Mouse (Mus musculus) kidney, postnatal 0 days (tissue): ENCODE measurements around the gene Nudcd2. TPM values are rescaled to one million over a fixed set of nuclear protein-coding genes. Genes with fewer than 3 reads are reported as not detected.
"Not testable (repeated sequence)": the region's sequence is repeated elsewhere in the genome, so short reads cannot be mapped to it uniquely, and the experiment has no call there.

Experiments
- ATAC-seq: fragments of 200-750 bp; cut with Nextera tagmentation; replicated peaks from 2 replicates; pipeline ENCODE4 v1.8.0; 2017; ENCODE audit warnings: low read depth, moderate number of reproducible peaks, moderate TSS enrichment, moderate library complexity; ENCODE audit not compliant: low FRiP score
- DNase-seq: peaks from one replicate; pipeline ENCODE4 v3.0.0-alpha.2; 2016; ENCODE audit warnings: low spot score
- H3K27ac ChIP-seq: fragments of 300-500 bp; sonication (generic); 2 replicates; pipeline ENCODE4 v1.5.1; 2014; ENCODE audit warnings: mild to moderate bottlenecking
- H3K27me3 ChIP-seq: fragments of 300-500 bp; sonication (generic); 2 replicates; pipeline ENCODE4 v1.6.1; 2014; ENCODE audit warnings: low read length, mixed read lengths; ENCODE audit not compliant: insufficient read depth
- H3K36me3 ChIP-seq: fragments of 300-500 bp; sonication (generic); 2 replicates; pipeline ENCODE4 v1.6.1; 2014; ENCODE audit warnings: low read length, mixed read lengths; ENCODE audit not compliant: insufficient read depth
- H3K4me1 ChIP-seq: fragments of 300-500 bp; sonication (generic); replicated peaks from 2 replicates; pipeline ENCODE4 v1.6.1; 2014; ENCODE audit warnings: antibody characterized with exemption, low read length, mixed read lengths; ENCODE audit not compliant: insufficient read depth
- H3K4me2 ChIP-seq: fragments of 300-500 bp; sonication (generic); 2 replicates; pipeline ENCODE4 v1.6.1; 2014; ENCODE audit warnings: mild to moderate bottlenecking, low read length, moderate library complexity, mixed read lengths
- H3K4me3 ChIP-seq: fragments of 300-500 bp; sonication (generic); replicated peaks from 2 replicates; pipeline ENCODE4 v1.5.1; 2014; ENCODE audit warnings: low read depth, low read length
- H3K9ac ChIP-seq: fragments of 300-500 bp; sonication (generic); 2 replicates; pipeline ENCODE4 v1.6.1; 2014; ENCODE audit warnings: low read depth, low read length
- H3K9me3 ChIP-seq: fragments of 300-500 bp; sonication (generic); replicated peaks from 2 replicates; pipeline ENCODE4 v1.6.1; 2016; ENCODE audit warnings: low read length, inconsistent platforms, mixed read lengths
- CTCF ChIP-seq: IDR thresholded peaks from 2 replicates; pipeline ENCODE4 v1.5.1; 2016; ENCODE audit warnings: antibody characterized with exemption, low read depth, mild to moderate bottlenecking, moderate library complexity
- WGBS: fragments of 180-500 bp; shearing (Covaris S2); extraction: QIAGEN DNeasy Blood & Tissue Kit; methylation state at CpG from one replicate; pipeline ENCODE4 v1.1.7; 2014; 5-methylcytosine and 5-hydroxymethylcytosine counted together
- polyA plus RNA-seq: library from polyadenylated mRNA; unstranded; fragments of >200 nt; fragmentation: Nextera tagmentation; extraction: Ambion mirVana; gene quantifications from 2 replicates; pipeline ENCODE4 v1.2.1, GENCODE M21; 2015

The Nudcd2 gene
- polyA plus RNA-seq, 1 experiment from 2014 or later, result 136 TPM

DNA sequence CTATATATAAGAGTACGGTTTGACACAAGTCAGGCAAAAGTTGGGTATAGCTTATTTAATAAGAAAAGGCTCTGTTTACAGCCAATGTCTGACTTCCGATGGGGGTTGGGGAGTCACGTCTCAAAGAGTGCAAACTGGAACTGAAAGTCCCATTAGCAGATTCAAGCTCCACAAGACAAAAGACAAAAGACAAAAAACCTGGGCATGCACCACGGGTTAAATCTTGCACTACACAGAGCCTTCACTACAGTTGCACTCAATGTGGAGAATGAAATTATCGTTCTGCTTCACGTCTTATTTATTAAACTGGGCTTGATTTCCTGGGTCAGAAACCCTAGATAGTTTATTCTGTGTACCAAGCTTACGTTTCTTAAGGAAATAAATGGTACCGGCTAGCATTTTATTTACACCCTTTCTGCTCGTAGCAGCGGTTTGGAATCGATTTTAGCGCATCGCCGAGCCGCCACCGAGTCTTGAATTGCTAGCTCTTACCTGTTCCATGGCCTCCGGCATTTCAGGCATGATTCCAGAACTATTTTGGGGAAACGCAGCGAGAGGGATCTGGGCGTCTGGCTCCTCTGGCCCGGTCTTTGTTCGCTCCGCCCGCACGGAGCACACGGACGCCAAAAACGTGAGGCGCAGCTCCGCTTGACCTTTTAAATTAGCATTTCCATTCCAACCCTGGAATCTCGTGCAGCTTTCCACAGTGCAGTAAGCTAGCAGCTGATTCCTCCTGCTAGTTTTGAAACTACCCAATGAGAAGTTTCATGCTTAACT is 39.0 kb upstream of the Nudcd2 start:
- peak overlapping the region; percentile 92 for H3K4me2 ChIP-seq
- H3K4me1 ChIP-seq, result peaks cover 9% of the 10 kb centered on the region; the same call in 1 of the 2 replicates
- H3K27ac ChIP-seq, result peak overlapping the region; percentile 93
- H3K9ac ChIP-seq, result peak overlapping the region; percentile 75
- ATAC-seq (peak; percentile 63), DNase-seq (peak; percentile 91)
- no peaks in the 10 kb centered on the region for H3K27me3 ChIP-seq
- no peaks in the 10 kb centered on the region for H3K9me3 ChIP-seq
- TF ChIP-seq CTCF, result no peak
- peak overlapping the region; percentile 94 for H3K4me3 ChIP-seq
- WGBS, result under 1% methylated on average over 31 of the region's 31 CpGs
- no peaks in the 10 kb centered on the region for H3K36me3 ChIP-seq

DNA sequence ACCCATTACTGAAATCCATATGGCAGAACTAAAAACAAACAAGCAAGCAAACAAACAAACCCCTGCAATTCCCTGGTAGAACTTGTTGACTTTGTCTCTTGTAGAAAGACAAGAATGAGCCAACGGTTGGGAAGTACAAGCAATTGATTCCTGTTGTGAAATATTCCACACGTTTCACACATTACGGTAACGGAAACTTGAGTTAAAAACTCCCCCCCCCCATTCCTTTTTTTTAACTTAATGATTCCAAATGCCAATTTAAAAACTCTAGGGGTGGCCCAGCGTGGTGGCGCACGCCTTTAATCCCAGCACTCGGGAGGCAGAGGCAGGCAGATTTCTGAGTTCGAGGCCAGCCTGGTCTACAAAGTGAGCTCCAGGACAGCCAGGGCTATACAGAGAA is 38.4 kb upstream of the Nudcd2 start, which contains the start of gene Mat2b:
Mat2b (minus strand) TSS at position 101 of the 400 bp plus-strand sequence.
- TF ChIP-seq CTCF, result no peak
- H3K27me3 ChIP-seq, result no peaks in the 10 kb centered on the region
- peak within 1 kb of the TSS; percentile 94 for H3K4me3 ChIP-seq
- H3K4me2 ChIP-seq, result peak within 1 kb of the TSS; percentile 92
- DNase-seq, result no peak
- peak within 1 kb of the TSS; percentile 75 for H3K9ac ChIP-seq
- no peak for ATAC-seq
- peaks cover 9% of the 10 kb centered on the region; the same call in 1 of the 2 replicates for H3K4me1 ChIP-seq
- no peaks in the 10 kb centered on the region for H3K9me3 ChIP-seq
- no peaks in the 10 kb centered on the region for H3K36me3 ChIP-seq
- peak within 1 kb of the TSS; percentile 93 for H3K27ac ChIP-seq
- 83% methylated on average over 9 of the region's 9 CpGs for WGBS

DNA sequence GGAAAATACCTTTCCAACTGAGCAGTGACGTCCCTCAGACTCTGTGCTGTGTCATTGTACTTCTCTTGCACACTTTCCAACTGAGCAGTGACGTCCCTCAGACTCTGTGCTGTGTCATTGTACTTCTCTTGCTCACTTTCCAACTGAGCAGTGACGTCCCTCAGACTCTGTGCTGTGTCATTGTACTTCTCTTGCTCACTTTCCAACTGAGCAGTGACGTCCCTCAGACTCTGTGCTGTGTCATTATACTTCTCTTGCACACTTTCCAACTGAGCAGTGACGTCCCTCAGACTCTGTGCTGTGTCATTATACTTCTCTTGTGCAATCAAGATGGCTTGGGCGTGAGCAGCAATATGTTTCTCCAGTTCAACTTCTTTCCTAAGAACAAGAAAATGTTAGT is 23.6 kb upstream of the Nudcd2 start:
- 91% methylated on average over 6 of the region's 6 CpGs for WGBS
- not testable (repeated sequence) for H3K4me3 ChIP-seq, H3K27me3 ChIP-seq, H3K9me3 ChIP-seq, H3K4me2 ChIP-seq, DNase-seq, ATAC-seq, H3K27ac ChIP-seq, H3K4me1 ChIP-seq, H3K9ac ChIP-seq
- peaks cover 25% of the 10 kb centered on the region; the same call in 1 of the 2 replicates for H3K36me3 ChIP-seq

DNA sequence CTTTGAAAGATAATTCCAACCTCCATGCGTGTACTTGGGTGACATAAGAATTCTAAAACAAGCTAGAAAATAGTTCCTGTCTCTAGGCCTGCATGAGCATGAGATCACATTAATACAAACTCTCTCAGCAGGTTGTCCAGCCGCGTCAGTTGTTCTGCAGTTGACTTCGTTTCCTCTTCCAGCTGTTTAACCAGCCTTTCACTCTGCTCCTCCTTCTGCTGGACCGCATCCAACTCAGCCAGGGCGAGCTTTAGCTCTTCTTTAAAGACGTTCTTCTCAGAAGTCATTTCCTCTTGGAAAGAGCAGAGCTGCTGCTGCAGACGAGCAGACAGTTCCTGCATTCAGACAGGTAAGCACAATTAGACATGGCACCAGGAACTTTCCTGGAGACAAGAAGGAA is 19.6 kb upstream of the Nudcd2 start:
- Histone ChIP-seq H3K27ac (no peak overlapping the region), H3K9me3 (no peaks in the 10 kb centered on the region), H3K36me3 (peaks cover 34% of the 10 kb centered on the region; the same call in 1 of the 2 replicates), H3K4me1 (no peaks in the 10 kb centered on the region), H3K4me3 (no peak overlapping the region), H3K9ac (no peak overlapping the region), H3K4me2 (no peak overlapping the region), H3K27me3 (no peaks in the 10 kb centered on the region)
- DNase-seq (no peak), ATAC-seq (no peak)
- WGBS, result 74% methylated on average over 8 of the region's 8 CpGs
- TF ChIP-seq CTCF, result no peak

DNA sequence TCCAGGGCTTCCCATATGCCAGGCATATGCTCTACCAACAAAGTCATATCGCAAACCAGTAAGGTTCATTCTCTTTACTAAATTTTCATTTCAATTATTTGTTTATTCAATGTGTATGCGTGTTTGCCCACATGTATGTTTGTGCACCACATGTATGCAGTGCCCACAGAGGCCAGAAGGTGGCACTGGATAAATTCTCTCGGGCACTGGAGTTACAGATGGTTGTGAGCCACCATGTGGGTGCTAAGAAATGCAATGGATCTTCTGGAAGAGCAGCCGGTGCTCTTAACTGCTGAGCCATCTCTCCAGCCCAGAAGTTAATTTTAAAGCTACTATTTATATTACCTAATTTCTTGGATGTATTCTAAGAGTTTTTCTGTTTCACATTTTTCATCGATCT is 17.9 kb upstream of the Nudcd2 start:
- no peak for ATAC-seq

DNA sequence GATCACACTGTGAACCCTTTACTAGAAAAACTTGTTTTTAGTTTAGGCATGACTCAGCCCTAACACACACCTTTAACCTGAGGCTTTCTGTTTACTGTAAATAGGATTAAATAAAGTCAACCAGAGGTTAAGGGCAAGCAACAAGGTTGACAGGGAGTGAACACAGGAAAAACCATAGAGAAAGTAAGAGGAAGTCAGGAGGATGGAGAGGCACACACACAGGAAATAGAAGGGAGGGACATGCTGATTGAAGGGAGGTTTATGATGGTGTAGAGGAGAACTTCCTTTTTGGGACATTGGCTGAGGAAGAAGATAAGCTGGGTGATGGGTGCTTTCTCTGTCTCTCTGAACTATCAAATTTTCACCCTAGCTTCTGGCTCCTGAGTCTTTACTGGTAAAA is 15.1 kb upstream of the Nudcd2 start:
- H3K4me2 ChIP-seq, result no peak overlapping the region
- no peak overlapping the region for H3K27ac ChIP-seq
- no peaks in the 10 kb centered on the region for H3K27me3 ChIP-seq
- peaks cover 36% of the 10 kb centered on the region for H3K36me3 ChIP-seq
- H3K4me3 ChIP-seq, result no peak overlapping the region
- ATAC-seq (no peak), DNase-seq (no peak)
- no peaks in the 10 kb centered on the region for H3K9me3 ChIP-seq
- H3K9ac ChIP-seq, result no peak overlapping the region
- no peak for TF ChIP-seq CTCF
- no peaks in the 10 kb centered on the region for H3K4me1 ChIP-seq

More for the DNA sequence above, 17.9 kb upstream of the Nudcd2 start:
- Histone ChIP-seq H3K9me3 (no peaks in the 10 kb centered on the region), H3K9ac (no peak overlapping the region), H3K36me3 (peaks cover 28% of the 10 kb centered on the region; the same call in 1 of the 2 replicates), H3K27me3 (no peaks in the 10 kb centered on the region), H3K27ac (no peak overlapping the region), H3K4me2 (no peak overlapping the region), H3K4me1 (no peaks in the 10 kb centered on the region), H3K4me3 (no peak overlapping the region)
- 95% methylated on average over 5 of the region's 5 CpGs for WGBS
- DNase-seq, result no peak
- TF ChIP-seq CTCF, result peak; percentile 23; the same call in 1 of the 2 replicates
